Mouse (Mus musculus) kidney, postnatal 0 days (tissue): ENCODE measurements around the gene Mapk8ip2. TPM values are rescaled to one million over a fixed set of nuclear protein-coding genes. Genes with fewer than 3 reads are reported as not detected.
"Not testable (repeated sequence)": the region's sequence is repeated elsewhere in the genome, so short reads cannot be mapped to it uniquely, and the experiment has no call there.

ENCODE experiments used
- ATAC-seq: fragments of 200-750 bp; cut with Nextera tagmentation; replicated peaks from 2 replicates; pipeline ENCODE4 v1.8.0; 2017; ENCODE audit warnings: low read depth, moderate number of reproducible peaks, moderate TSS enrichment, moderate library complexity; ENCODE audit not compliant: low FRiP score
- DNase-seq: peaks from one replicate; pipeline ENCODE4 v3.0.0-alpha.2; 2016; ENCODE audit warnings: low spot score
- H3K27ac ChIP-seq: fragments of 300-500 bp; sonication (generic); 2 replicates; pipeline ENCODE4 v1.5.1; 2014; ENCODE audit warnings: mild to moderate bottlenecking
- H3K27me3 ChIP-seq: fragments of 300-500 bp; sonication (generic); 2 replicates; pipeline ENCODE4 v1.6.1; 2014; ENCODE audit warnings: low read length, mixed read lengths; ENCODE audit not compliant: insufficient read depth
- H3K36me3 ChIP-seq: fragments of 300-500 bp; sonication (generic); 2 replicates; pipeline ENCODE4 v1.6.1; 2014; ENCODE audit warnings: low read length, mixed read lengths; ENCODE audit not compliant: insufficient read depth
- H3K4me1 ChIP-seq: fragments of 300-500 bp; sonication (generic); replicated peaks from 2 replicates; pipeline ENCODE4 v1.6.1; 2014; ENCODE audit warnings: antibody characterized with exemption, low read length, mixed read lengths; ENCODE audit not compliant: insufficient read depth
- H3K4me2 ChIP-seq: fragments of 300-500 bp; sonication (generic); 2 replicates; pipeline ENCODE4 v1.6.1; 2014; ENCODE audit warnings: mild to moderate bottlenecking, low read length, moderate library complexity, mixed read lengths
- H3K4me3 ChIP-seq: fragments of 300-500 bp; sonication (generic); replicated peaks from 2 replicates; pipeline ENCODE4 v1.5.1; 2014; ENCODE audit warnings: low read depth, low read length
- H3K9ac ChIP-seq: fragments of 300-500 bp; sonication (generic); 2 replicates; pipeline ENCODE4 v1.6.1; 2014; ENCODE audit warnings: low read depth, low read length
- H3K9me3 ChIP-seq: fragments of 300-500 bp; sonication (generic); replicated peaks from 2 replicates; pipeline ENCODE4 v1.6.1; 2016; ENCODE audit warnings: low read length, inconsistent platforms, mixed read lengths
- CTCF ChIP-seq: IDR thresholded peaks from 2 replicates; pipeline ENCODE4 v1.5.1; 2016; ENCODE audit warnings: antibody characterized with exemption, low read depth, mild to moderate bottlenecking, moderate library complexity
- WGBS: fragments of 180-500 bp; shearing (Covaris S2); extraction: QIAGEN DNeasy Blood & Tissue Kit; methylation state at CpG from one replicate; pipeline ENCODE4 v1.1.7; 2014; 5-methylcytosine and 5-hydroxymethylcytosine counted together
- polyA plus RNA-seq: library from polyadenylated mRNA; unstranded; fragments of >200 nt; fragmentation: Nextera tagmentation; extraction: Ambion mirVana; gene quantifications from 2 replicates; pipeline ENCODE4 v1.2.1, GENCODE M21; 2015

Gene Mapk8ip2
- polyA plus RNA-seq, 1 experiment from 2014 or later, result 0.34 TPM

- DNase-seq, result peak; percentile 96
- peak within 1 kb of the TSS; percentile 68 for H3K4me3 ChIP-seq
- under 1% methylated on average over 70 of the region's 70 CpGs for WGBS
- H3K27ac ChIP-seq, result peak within 1 kb of the TSS; percentile 96
- peaks cover 18% of the 10 kb centered on the region; the same call in 1 of the 2 replicates for H3K4me1 ChIP-seq
- H3K4me2 ChIP-seq, result peak within 1 kb of the TSS; percentile 73
- no peak for TF ChIP-seq CTCF
- no peaks in the 10 kb centered on the region for H3K9me3 ChIP-seq
- H3K36me3 ChIP-seq, result peaks cover 9% of the 10 kb centered on the region; the same call in 1 of the 2 replicates
- H3K9ac ChIP-seq, result peak within 1 kb of the TSS; percentile 75
- no peaks in the 10 kb centered on the region for H3K27me3 ChIP-seq
- peak; percentile 91 for ATAC-seq
These were observed 24.1 kb upstream of the Mapk8ip2 start, which contains the start of the genes C730034F03Rik, Gm44502 and Chkb for GRCm38 (mm10) chr15:89429352-89430221. C730034F03Rik (plus strand) TSS chr15:89429589. Gm44502 (minus strand) TSS chr15:89429696. Chkb (minus strand) TSS chr15:89429908.

- H3K4me1 ChIP-seq, result peaks cover 18% of the 10 kb centered on the region; the same call in 1 of the 2 replicates
- peak overlapping the region; percentile 75 for H3K9ac ChIP-seq
- DNase-seq, result peak; percentile 18
- H3K27ac ChIP-seq, result peak overlapping the region; percentile 96
- peak overlapping the region; percentile 68 for H3K4me3 ChIP-seq
- no peaks in the 10 kb centered on the region for H3K27me3 ChIP-seq
- WGBS, result 56% methylated on average over 6 of the region's 6 CpGs
- H3K9me3 ChIP-seq, result no peaks in the 10 kb centered on the region
- peak; percentile 27; the same call in 1 of the 2 replicates for TF ChIP-seq CTCF
- H3K36me3 ChIP-seq, result peaks cover 9% of the 10 kb centered on the region; the same call in 1 of the 2 replicates
- ATAC-seq, result no peak
- peak overlapping the region; percentile 73 for H3K4me2 ChIP-seq
These were observed 23.4 kb upstream of the Mapk8ip2 start for GRCm38 (mm10) chr15:89430341-89430740.

GRCm38 (mm10) chr15:89430771-89431170, 22.9 kb upstream of the Mapk8ip2 start:
- WGBS, result 80% methylated on average over 6 of the region's 9 CpGs
- not testable (repeated sequence) for H3K36me3 ChIP-seq, H3K9ac ChIP-seq, H3K4me2 ChIP-seq, ATAC-seq, H3K4me3 ChIP-seq, H3K27ac ChIP-seq, DNase-seq, H3K9me3 ChIP-seq, H3K27me3 ChIP-seq
- H3K4me1 ChIP-seq, result peaks cover 14% of the 10 kb centered on the region; the same call in 1 of the 2 replicates

- no peaks in the 10 kb centered on the region for H3K27me3 ChIP-seq
- no peak for ATAC-seq
- H3K4me1 ChIP-seq, result peaks cover 11% of the 10 kb centered on the region; the same call in 1 of the 2 replicates
- no peak overlapping the region for H3K4me3 ChIP-seq
- no peak for DNase-seq
- no peak overlapping the region for H3K4me2 ChIP-seq
- WGBS, result 76% methylated on average over 3 of the region's 3 CpGs
- no peaks in the 10 kb centered on the region for H3K9me3 ChIP-seq
- H3K9ac ChIP-seq, result no peak overlapping the region
- peaks cover 6% of the 10 kb centered on the region; the same call in 1 of the 2 replicates for H3K36me3 ChIP-seq
- H3K27ac ChIP-seq, result no peak overlapping the region
- no peak for TF ChIP-seq CTCF
These were observed 22.4 kb upstream of the Mapk8ip2 start for GRCm38 (mm10) chr15:89431271-89431670.

- 94% methylated on average over 6 of the region's 6 CpGs for WGBS
- no peaks in the 10 kb centered on the region for H3K9me3 ChIP-seq
- no peak overlapping the region for H3K27ac ChIP-seq
- H3K4me1 ChIP-seq, result peaks cover 11% of the 10 kb centered on the region; the same call in 1 of the 2 replicates
- DNase-seq (no peak), ATAC-seq (no peak)
- no peaks in the 10 kb centered on the region for H3K27me3 ChIP-seq
- H3K9ac ChIP-seq, result no peak overlapping the region
- no peak overlapping the region for H3K4me2 ChIP-seq
- H3K4me3 ChIP-seq, result no peak overlapping the region
- TF ChIP-seq CTCF, result no peak
- peaks cover under 1% of the 10 kb centered on the region; the same call in 1 of the 2 replicates for H3K36me3 ChIP-seq
These were observed 21.9 kb upstream of the Mapk8ip2 start for GRCm38 (mm10) chr15:89431806-89432205.

GRCm38 (mm10) chr15:89432946-89433345, 20.8 kb upstream of the Mapk8ip2 start:
- WGBS, result 71% methylated on average over 4 of the region's 4 CpGs

More at GRCm38 (mm10) chr15:89432946-89433345, 20.8 kb upstream of the Mapk8ip2 start:
- H3K27ac ChIP-seq, result no peak overlapping the region
- no peaks in the 10 kb centered on the region for H3K9me3 ChIP-seq
- H3K36me3 ChIP-seq, result no peaks in the 10 kb centered on the region
- peaks cover 11% of the 10 kb centered on the region; the same call in 1 of the 2 replicates for H3K4me1 ChIP-seq
- no peak overlapping the region for H3K4me3 ChIP-seq
- ATAC-seq (no peak), DNase-seq (no peak)
- TF ChIP-seq CTCF, result no peak
- no peak overlapping the region for H3K4me2 ChIP-seq
- H3K27me3 ChIP-seq, result no peaks in the 10 kb centered on the region
- no peak overlapping the region for H3K9ac ChIP-seq
